Mouse (Mus musculus) urinary bladder, postnatal 4 days (tissue): Measurements from ENCODE around the gene Otulinl.
A peak's percentile ranks its signal among the peaks of the same experiment; 100 is the strongest.

Experiments used
- DNase-seq, 2 experiments: peaks; one replicate each; pipeline ENCODE4 v3.0.0; 2021 to 2022; ENCODE audit warnings: low spot score in 2 of 2

Otulinl gene

DNA sequence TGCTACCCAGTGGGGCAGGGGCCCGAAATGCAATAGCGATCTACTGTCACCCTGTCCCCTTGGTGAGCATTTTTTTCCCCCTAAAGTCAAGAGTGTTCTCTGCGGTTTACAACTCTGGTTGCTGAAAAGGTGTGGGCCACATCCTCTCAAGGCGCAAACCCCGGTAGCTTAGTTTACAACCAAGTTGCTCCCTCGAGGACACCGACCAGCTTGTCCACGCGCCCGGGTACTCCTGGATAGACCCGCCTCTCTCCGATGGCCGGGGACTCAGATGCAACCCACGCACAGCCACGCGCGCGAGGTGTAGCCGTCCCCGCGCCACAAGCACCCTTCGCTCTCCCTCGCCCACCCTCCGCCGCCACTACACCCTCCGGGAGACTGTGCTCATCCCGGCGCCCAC is 382 bp downstream of the Otulinl start:
- DNase-seq, result peak in 1 of 2 experiments; percentile 29

DNA sequence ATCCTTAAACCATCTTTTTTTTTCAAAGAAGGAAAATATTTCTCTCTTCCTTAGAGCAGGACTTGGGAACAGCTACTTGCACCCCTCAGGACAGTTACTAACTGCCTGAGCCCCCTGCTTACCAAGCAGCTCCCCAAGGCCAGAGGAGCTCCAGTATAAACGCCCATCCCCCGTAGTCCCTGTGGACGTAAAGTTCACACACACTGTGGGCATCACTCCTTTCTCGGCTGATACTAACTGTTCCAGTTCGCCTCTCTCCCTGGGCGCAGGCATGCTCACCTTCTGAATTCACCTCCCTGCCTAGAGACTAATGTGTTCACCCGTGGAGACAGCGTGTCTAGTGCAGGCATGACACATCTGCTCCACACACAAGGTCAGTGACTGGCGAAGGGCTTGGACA is 2.9 kb downstream of the Otulinl start:
- no peak for DNase-seq

DNA sequence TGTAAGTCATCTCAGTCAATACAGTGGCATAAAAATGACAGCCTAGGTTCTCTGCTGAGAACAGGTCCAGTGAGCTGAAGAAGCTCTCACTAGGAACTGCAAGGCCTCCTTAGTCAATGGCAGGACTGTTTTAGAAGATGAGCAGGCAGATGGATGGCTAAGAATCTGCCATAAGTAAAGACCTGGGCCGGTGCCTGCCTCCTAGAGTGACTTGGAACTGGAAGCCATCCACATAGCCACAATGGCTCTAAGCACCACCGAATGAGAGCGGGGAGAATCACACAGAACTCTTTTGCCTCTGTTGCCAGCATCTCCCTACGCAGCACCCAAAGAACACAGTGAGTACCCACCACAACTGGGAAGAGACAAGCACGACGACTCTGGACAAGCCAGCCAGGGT is 3.6 kb downstream of the Otulinl start:
- DNase-seq, result no peak

DNA sequence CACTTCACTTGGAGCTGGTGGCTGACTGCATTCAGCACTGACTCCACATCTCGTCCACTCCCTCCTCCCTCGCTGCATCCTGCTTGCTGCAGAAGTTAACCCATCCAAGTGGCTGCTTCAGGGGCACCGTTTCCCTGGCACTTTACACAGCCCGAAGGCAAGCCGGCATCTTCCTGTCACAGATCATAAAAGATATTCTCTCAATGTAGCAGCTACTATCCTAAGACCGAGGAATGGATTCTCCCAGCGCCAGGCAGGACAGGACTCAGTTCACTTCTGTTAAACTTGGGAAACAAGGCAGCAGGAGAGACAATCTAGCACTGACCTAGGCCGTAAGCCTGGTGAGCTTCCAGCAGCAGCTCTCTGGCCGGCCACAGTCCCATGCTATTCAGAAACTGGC is 5.2 kb downstream of the Otulinl start:
- no peak for DNase-seq

DNA sequence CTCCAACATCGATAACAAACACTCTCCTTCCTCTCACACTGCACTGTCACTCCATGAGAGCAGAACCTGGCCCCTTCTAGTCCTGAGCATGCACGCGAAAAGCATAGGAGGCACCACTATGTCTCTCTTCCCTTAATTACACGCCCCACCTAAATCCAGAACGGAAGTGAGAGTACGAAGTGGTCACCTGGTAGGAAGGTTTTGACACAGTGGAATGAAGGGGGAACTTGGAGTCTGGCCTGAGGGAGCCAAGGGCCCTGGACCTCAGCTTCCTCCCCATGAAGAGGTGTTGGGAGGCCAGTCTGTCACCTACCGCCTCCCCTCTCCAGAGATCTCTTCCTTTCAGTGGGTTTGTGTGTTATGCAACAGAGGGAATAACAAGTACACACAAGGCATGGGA is 6.3 kb downstream of the Otulinl start:
- no peak for DNase-seq

DNA sequence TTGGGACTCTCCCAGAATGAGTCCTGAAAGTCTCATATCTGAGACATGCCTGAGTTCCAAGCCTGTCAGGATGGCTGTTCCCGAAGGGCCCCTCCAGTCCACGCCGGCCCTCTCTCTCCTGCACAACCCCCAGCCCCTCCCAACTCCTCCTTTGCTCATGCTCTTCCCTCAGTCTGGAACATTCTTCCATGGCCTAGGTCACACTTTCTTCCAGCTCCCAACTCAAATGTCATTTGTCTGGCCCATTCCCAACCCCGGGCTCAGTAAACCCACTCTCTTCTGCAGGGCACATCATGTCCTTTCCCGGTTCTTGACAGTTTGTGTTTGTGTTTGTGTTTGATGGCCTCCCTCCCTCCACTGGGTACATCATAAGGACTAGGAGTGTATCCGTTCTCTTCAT is 7.3 kb downstream of the Otulinl start:
- no peak for DNase-seq

DNA sequence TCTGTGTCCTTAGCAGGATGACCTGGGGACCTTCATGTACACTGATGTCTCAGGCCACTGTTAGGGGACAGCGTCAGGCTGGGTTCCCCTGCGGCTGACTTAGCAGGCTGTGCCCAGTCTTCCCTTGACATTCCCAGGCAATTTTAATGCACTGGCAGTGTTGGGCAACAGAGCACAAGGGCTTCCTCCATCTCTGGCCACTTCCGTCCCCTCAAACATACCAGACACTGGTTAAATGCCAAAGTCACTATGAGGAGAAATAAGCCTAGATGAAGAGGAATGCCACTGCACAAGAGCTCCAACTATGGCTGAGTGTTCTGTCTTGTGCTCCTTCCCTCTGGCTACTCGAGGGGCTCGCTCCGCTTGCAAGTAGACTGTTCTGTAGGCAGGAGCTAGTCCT is 8.2 kb downstream of the Otulinl start:
- no peak for DNase-seq

DNA sequence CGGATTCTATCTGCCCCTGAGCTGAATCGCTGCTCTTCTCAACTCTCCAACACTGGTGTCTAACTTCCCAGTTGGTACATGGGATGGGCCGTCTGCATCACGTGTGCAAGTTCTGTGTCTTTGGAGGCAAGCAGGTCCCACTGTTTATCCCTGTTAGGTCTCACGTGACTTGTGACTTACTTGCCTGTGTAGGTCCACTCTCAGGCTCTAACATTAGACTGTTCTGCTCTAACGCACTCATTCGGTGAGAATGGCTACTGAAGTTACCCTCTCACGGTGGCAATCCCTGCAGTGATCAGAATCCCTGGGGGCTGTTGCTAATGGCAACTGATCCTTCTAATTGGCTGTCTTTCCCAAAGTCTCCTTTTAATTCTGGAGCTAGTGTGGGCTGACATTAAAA is 9.1 kb downstream of the Otulinl start:
- no peak for DNase-seq

DNA sequence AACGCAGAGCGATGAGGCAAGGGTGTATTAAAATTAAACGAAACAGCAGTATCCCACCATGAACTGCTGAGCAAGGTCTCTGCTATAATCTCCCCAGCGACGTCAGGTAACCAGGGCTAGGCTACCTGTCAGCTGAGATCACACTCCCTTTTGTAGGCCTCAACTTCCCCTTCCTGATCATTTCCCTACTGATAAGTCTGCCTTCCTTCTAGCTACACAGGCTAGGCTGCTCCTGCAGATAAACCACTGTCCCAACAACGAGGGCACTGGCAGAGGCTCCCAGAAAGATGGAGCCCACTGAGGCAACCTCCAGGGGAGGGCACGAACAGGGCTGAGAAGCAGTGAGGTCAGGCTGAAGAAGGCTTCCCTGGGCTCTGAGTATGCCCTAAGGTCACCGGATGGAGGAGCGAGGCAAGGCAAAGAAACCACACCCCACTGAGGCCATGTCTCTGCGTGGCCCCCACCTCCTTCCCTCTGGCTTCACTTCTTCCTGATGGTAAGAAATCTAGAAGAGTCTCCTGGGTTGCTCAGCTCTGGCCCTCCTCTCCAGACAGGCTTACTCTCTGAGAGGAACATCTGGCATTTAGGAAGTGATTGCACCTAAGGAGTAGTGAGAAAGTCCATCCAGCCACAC is 9.7 kb downstream of the Otulinl start:
- no peak for DNase-seq

DNA sequence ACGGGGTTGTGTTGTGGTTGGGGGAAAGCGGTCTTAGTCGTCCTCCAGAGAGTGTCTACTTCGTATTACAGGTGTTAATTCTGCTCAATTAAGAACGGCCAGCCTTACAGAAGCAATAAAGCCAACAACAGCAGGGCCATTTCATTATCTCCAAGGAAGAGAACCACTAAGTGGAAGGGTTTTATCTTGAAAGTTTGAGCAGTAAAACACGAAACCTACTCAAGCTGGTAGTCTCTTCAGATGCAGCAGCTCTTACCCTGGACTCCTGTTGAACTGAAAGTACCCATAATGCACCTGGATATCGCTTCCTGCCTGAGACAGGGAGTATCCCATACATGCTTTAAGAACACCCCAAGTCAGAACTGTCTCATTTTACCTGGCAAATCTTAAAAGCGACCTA is 10.7 kb downstream of the Otulinl start:
- no peak for DNase-seq

DNA sequence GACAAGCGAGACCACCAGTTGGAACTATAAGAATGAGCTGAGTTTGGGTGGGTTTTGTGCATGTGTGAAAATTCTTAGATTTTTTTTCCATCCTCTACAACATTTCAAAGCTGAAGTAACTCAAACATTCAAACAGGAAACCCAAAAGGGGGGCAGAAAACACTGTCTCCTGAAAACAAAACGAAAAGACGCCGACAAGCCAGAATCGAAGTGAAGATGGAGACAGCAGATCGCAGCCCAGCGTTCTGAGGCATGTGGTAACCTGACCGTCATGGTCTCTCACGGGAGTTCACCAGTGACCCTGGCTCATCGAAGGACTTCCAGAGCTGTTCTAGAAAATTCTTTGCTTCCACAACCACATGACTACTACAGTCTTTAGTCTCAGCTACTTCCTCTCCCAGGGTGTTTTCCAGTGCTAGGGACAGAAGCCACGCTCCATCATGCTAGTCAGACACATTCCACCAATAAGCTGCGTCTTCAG is 11.4 kb downstream of the Otulinl start:
- no peak for DNase-seq

DNA sequence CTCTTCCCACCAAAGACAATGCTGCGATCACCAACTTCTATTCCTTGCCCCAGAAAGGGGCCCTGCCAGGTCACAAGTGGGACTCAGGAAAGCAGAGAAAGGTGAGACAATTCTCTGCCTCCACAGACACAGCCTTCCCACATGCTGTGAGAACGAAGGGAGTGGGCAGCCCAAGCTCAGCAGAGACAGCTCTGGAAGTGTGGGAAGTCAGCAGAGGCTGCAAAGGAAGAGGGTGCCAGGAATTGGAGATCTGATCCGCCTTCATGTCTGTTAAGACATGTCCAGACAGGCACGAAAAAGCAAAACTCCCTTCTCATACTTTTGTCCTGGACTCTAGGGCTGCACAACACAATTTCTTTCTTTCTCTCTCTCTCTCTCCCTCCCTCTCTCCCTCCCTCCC is 12.1 kb downstream of the Otulinl start:
- no peak for DNase-seq

DNA sequence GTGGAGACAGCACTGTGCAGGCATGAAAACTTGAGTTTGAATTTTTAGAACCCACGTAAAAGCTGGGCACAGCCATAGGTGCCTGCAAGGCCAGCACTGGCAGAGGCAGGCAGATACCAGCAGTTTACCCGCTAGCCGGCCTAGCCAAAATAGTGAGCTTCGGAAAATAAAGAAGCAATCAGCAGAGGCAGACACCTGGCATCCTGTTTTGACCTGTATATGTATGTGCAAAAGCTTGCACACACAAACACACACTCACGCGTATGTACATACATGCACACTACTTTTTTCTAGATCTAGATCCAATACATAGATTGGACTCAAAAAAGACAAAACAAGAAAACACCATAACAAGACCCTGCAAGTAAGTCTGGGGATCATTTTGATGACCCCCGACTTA is 12.8 kb downstream of the Otulinl start:
- DNase-seq, result no peak

DNA sequence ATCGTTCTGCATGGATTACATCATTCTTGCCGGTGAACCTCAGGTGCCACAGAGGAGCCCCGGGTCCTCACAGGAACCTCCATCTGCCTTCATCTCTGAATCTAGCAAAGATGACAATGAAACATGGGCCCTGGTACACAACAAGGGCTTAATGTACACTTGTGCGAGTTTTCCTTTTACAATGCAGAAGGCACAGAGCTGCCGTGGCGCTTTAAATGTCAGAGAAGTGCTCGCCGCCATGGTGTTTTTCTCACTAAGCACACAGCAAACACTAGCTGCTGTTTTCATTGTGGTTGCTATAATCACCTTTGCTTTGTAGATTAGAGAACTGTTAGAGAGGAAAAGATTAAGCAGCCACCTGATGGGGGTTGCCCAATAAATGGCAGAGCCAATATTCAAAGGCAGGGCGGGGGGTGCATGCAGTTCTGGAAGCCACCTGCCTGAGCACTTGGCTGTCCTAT is 13.3 kb downstream of the Otulinl start:
- no peak for DNase-seq

DNA sequence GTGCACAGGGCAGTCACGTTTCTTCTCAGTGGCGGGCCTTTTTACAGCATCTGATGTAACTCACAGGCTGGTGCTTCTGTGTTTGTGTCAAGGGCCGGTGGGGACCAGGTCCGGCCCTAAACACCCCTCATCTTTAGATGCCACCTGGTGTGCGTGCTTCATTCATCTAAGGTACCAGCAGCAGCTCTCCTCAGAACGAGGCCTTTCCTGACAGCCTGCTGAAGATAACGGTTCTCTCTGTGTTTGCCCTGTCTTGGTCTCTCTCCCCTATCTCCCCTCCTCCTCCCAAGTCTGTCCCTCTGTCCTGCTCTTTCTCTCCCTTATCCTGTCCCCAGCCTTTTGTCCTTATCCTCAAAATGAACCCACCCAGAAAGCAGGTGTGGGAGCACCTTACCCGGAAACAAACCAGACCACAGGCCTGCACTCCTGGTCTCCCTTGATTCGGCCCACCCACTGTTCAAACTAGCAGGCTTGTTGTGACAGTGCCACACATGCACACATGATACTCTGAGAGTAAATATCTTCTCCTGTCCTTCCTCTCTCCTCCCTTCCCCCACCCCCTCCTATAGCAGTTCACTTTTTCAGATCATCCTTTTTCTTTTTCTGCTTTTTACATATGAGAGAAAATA is 14.4 kb downstream of the Otulinl start:
- DNase-seq, result no peak

DNA sequence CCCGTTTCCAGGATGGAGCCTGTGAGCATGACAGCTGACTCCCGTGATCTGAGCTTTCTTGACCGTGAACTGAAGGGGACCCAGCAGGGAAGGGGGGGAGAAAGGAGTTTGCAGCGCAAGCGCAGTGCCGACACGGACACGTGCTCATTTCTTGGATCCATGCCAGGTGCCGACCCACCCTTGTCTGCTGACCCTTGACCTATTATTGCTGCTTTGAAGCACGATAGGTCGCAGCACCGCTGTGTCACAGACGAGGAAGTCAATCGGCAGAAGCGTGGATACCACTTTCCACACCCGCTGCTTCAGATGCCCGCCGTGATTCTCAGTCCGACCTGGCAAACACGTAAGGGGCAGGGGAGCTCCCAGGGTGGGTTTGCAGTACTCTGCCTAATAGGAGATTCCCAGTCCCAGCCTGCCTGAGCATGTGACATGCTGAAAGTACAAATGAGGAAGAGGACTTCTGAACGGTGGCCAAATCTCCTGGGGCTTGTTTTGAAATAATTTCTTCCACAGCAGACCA is 15.9 kb downstream of the Otulinl start:
- DNase-seq, result no peak

DNA sequence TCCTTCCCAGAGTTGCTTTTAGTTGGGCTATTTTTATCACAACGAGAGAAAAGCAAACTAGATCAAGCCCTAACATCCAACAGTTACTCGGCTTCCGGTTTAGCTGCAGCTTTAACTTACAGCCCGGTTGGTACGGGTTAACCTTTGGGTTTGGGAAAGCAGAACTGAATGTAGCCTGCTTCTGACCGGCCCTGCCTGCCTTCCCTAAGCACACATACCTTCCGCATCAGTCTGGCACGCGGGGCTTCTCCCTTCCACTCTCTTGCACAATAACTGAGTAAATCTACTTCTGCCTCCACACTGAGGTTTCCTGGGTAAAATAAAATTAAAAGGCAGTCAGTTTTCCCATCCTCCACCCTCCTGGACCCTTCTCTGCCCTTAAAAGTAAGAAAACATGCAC is 17.3 kb downstream of the Otulinl start:
- DNase-seq, result no peak

DNA sequence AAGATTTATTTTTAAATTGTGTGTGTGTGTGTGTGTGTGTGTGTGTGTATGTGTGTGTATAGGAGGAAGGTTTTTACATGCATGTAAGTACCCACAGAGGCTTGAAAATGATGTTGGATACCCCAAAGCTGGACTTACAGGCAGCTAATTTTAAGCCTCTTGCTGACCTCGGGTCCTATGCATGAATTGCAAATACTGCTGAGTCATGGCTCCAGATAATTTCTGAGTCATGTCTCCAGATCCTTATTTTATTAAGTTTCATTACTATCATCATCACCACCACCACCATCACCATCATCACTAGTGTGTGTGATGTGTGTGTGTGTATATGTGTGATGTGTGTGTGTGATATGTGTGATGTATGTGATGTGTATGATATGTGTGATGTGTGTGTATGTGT is 18.7 kb downstream of the Otulinl start:
- no peak for DNase-seq

DNA sequence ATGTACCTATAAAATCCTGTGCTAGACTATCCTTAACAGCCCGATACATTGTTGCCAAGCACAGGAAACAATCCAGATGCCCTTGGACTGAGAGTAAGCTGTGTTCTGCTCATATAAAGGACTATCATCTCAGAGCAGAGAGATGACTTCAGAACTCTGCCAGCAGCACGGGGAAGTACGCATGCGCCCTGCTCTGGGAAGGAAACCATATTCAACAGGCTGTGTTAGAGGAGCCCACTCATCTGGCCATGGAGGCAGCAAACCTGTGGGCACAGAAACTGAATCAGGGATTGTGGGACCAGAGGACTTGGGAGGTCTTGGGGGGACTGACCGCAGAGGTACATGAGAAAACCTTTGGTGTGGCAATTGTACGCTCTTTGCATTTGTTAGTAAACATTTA is 19.7 kb downstream of the Otulinl start:
- DNase-seq, result no peak

DNA sequence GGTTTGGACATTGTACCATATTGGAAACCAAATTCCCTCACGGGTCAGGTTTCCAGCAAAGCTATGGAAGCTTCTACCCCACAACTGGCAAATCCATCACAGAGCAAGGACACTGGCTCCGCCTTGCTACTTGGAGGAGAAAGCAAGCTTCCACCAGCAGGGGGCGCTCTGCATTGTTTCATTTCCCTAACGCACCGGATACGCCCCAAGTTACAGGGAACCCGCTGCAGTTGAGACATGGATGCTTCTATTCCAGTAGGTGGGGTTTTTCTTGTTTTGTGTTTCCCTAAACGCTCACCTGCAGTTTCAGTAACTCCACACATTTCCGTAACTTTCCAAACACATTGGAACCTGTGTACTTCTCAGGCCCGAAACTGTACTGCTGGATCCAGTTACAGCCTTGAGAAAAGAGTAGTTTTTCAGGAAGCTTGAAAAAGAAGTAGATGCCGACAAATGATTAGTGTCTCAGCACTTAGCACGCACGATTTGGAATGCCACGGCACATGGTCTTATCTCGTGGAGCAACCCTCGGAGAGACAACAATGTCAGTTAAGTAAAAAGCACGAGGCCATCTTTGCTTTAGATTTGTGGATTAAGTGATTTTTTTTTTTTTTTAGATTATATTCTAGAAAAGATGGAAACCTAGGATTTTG is 21.7 kb downstream of the Otulinl start:
- DNase-seq, result peak; percentile 66 to 91

DNA sequence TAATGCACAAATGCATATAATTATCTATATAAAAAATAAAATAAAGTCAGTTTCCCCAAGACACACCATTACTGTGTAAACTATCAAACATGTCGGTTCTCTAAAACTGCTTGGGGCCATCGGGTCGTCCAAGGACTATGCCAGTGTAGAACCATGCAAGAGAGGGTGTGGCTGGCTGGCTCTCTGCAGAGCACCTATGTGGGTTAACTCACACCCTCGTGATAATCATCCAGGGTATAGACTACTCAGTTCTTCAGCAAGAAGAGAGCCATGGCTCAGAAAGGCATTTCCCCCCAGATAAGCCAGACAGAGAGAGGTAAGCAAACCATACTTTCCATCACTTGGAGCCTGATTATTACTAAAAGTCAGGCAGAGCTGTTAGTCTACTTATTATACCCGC is 22.2 kb downstream of the Otulinl start:
- no peak for DNase-seq

DNA sequence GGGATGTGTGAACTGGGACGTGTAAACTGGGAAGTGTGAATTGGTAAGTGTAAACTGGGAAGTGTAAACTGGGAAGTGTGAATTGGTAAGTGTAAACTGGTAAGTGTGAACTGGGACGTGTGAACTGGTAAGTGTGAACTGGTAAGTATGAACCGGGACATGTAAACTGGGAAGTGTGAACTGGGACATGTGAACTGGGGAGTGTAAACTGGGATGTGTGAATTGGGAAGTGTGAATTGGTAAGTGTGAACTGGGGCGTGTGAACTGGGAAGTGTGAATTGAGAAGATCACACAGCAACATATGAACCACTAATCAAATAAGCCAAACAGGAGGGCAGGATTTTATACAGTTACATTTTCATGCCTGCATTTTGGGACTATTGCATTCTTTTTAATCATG is 23.0 kb downstream of the Otulinl start:
- DNase-seq, result no peak

DNA sequence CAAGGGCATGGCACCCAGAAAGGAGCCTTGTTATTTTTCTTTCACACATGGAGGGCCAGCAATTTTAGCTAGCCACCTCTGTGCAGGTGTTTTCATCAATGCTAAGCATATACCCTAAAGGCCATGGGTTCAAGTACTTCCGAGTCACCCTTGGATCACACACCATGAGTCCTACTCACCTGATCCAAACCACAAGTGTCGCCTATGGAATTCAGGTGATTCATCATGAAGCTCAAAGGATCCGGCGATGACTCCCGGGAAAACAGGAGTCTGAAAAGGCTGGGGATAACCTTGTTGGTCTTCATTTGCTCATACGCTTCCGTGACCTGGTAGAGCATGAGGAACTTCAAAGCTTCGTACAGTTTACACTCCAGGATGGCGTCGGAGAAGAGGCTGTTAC is 23.5 kb downstream of the Otulinl start:
- DNase-seq, result peak in 1 of 2 experiments; percentile 44
